Mouse (Mus musculus) spleen, adult 2 months (tissue): ENCODE data around the gene Kif7. TPM values are rescaled to one million over a fixed set of nuclear protein-coding genes. Genes with fewer than 3 reads are reported as not detected.
A peak's percentile ranks its signal among the peaks of the same experiment; 100 is the strongest.

Experiments
- DNase-seq, 2 experiments: peaks; one replicate each; pipeline versions ENCODE4 v3.0.0 to v3.0.0-alpha.2; 2012 to 2021; ENCODE audit warnings: low spot score in 2 of 2, low read depth in 1 of 2
- H3K27ac ChIP-seq: fragments of 200-500 bp; 2 replicates; pipeline ENCODE4 v1.5.1; 2012; ENCODE audit warnings: low read length, inconsistent platforms; ENCODE audit not compliant: insufficient read depth
- H3K27me3 ChIP-seq: fragments of 200-500 bp; 2 replicates; pipeline ENCODE4 v1.6.1; 2012; ENCODE audit warnings: mild to moderate bottlenecking, moderate library complexity, low read length, inconsistent platforms; ENCODE audit not compliant: control insufficient read depth, insufficient read depth
- H3K36me3 ChIP-seq: fragments of 200-500 bp; 2 replicates; pipeline ENCODE4 v1.6.1; 2012; ENCODE audit warnings: mild to moderate bottlenecking, low read length, inconsistent platforms; ENCODE audit not compliant: control insufficient read depth, insufficient read depth
- H3K4me1 ChIP-seq: fragments of 200-500 bp; 2 replicates; pipeline ENCODE4 v1.6.1; 2011; ENCODE audit warnings: inconsistent platforms; ENCODE audit not compliant: control insufficient read depth, insufficient read depth, insufficient read length
- H3K4me3 ChIP-seq: fragments of 200-500 bp; 2 replicates; pipeline ENCODE4 v1.5.1; 2011; ENCODE audit warnings: mild to moderate bottlenecking, inconsistent platforms; ENCODE audit not compliant: insufficient read depth, insufficient read length; ENCODE audit errors: extremely low read depth
- CTCF ChIP-seq: fragments of 200-500 bp; IDR thresholded peaks from 2 replicates; pipeline ENCODE4 v1.5.1; 2011; ENCODE audit warnings: mild to moderate bottlenecking, inconsistent platforms; ENCODE audit not compliant: insufficient read depth, insufficient read length, insufficient replicate concordance; ENCODE audit errors: extremely low read depth
- POLR2A ChIP-seq: fragments of 200-500 bp; IDR thresholded peaks from 2 replicates; pipeline ENCODE4 v1.6.1; 2011; ENCODE audit warnings: low read depth, low read length, inconsistent platforms
- WGBS: fragments of 180-500 bp; shearing (Covaris S2); methylation state at CpG from one replicate; pipeline ENCODE4 v1.1.7; 2018; 5-methylcytosine and 5-hydroxymethylcytosine counted together
- polyA plus RNA-seq: library from polyadenylated mRNA; depleted of rRNA; stranded (reverse); fragments of >200 nt; gene quantifications from 2 replicates; pipeline ENCODE4 v1.2.3, GENCODE M21; 2012

Kif7 gene
- polyA plus RNA-seq, 1 experiment = 0.98 TPM

DNA sequence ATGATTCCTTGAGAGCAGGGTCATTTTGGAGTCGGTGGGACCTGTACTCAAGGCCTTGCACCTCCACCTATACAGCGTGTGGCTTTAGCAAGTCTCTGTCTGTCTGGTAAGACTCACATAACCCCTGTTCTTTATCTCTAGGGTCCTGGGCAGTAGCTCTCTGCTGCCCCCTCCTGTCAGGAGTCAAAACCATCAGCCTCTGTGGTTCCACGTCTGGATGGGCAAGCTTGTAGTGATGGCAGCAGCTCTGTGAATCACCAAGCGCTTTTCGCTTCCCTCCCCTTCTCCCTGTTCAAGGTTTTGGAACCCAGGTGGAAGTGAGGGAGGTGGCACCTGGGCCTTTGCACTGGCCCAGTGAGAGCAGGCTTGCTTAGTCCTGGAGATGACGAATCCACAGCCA lies 12.7 kb upstream of the Kif7 start:
- peak in 1 of 2 experiments; percentile 49 for DNase-seq
- WGBS = 24% methylated on average over 6 of the region's 6 CpGs
- Histone ChIP-seq H3K4me1 (no peaks in the 10 kb centered on the region), H3K27ac (no peak overlapping the region), H3K4me3 (no peak overlapping the region), H3K27me3 (no peaks in the 10 kb centered on the region), H3K36me3 (no peaks in the 10 kb centered on the region)
- peak; percentile 54; the same call in 1 of the 2 replicates for TF ChIP-seq CTCF
- no peak for TF ChIP-seq POLR2A

DNA sequence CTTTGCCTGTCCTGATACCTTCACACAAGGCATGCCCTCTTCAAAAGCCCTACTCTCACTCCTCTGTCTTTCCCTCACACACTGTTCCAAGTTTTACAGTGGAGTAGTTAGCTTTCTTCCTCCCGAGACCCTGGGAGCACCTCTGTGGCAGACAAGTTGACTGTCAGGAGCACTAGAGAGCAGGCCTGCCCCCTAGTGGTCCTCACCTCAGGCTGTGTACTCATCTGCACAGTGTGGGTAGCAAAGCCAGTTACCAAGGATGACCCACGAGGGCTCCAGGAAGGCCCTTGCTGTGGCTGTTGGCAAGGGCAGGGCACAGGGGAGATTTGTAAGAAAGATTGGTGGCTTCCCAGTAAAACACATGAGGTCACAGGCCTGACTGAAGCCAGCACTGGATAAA lies 11.6 kb upstream of the Kif7 start:
- Histone ChIP-seq H3K36me3 (no peaks in the 10 kb centered on the region), H3K27me3 (no peaks in the 10 kb centered on the region), H3K4me3 (no peak overlapping the region), H3K27ac (no peak overlapping the region), H3K4me1 (no peaks in the 10 kb centered on the region)
- WGBS = 18% methylated on average over 2 of the region's 2 CpGs
- peak; percentile 53; the same call in 1 of the 2 replicates for TF ChIP-seq CTCF
- TF ChIP-seq POLR2A = no peak
- DNase-seq = peak in 1 of 2 experiments; percentile 37

DNA sequence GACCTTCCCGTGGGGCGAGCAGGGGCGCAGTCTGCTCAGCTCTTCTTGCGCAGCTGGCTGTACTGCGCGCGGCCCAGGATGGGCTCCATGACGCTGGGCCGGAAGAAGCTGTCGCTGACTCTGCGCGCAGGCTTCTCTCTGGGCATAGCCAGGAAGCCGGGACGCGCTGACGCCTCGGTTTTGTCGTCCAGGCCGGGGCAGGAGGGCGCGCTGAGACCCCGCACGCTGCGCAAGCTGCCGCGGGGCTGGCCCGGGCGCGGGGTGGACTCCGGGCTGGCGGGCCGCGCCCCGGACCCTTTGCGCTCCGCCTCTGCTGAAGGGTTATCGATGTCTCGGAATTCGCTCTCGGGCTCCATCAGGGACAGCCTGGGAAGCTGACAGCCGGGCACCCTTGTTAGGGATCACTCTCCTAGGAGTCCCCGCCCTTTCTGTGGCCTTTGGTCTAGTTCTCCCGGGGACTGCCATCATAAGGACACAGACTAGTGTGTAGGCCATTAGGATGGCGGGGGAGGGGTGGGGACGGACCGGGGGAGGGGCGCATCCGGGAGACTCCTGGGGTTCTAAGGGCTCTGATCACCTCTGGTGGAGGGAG lies 6.0 kb upstream of the Kif7 start:
- Histone ChIP-seq H3K4me3 (peak overlapping the region; percentile 55), H3K4me1 (no peaks in the 10 kb centered on the region; the same call in 1 of the 2 replicates), H3K27ac (peak overlapping the region; percentile 18; the same call in 1 of the 2 replicates), H3K36me3 (no peaks in the 10 kb centered on the region), H3K27me3 (peaks cover 5% of the 10 kb centered on the region; the same call in 1 of the 2 replicates)
- DNase-seq = peak in 1 of 2 experiments; percentile 16
- 2% methylated on average over 48 of the region's 48 CpGs for whole genome bisulfite sequencing
- TF ChIP-seq POLR2A (no peak), CTCF (no peak)

DNA sequence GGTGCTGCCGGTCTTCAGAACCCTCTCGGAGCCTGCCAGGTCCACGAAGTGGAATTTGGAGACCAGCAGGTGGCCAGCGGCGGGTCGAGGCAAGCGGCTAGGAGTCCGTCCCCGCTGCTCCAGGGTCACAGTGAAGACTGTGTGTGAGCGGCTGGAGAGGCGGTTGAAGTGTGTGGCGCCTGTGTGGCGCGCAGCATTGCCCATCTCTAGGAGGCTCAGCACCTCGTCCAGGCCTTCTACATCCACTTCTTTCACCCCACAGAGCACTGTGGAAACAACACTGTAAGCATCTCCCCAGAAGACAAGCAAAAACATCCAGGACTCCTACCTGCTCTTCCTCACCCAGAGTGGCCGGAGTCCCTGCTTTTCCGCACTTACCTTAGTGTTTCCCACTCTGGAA lies 4.7 kb downstream of the Kif7 start:
- no peak overlapping the region for H3K27ac ChIP-seq
- H3K4me1 ChIP-seq = peaks cover 2% of the 10 kb centered on the region; the same call in 1 of the 2 replicates
- H3K27me3 ChIP-seq = peaks cover 7% of the 10 kb centered on the region
- DNase-seq = no peak
- H3K36me3 ChIP-seq = no peaks in the 10 kb centered on the region
- H3K4me3 ChIP-seq = no peak overlapping the region
- 89% methylated on average over 17 of the region's 17 CpGs for WGBS
- TF ChIP-seq POLR2A = no peak
- TF ChIP-seq CTCF = no peak

DNA sequence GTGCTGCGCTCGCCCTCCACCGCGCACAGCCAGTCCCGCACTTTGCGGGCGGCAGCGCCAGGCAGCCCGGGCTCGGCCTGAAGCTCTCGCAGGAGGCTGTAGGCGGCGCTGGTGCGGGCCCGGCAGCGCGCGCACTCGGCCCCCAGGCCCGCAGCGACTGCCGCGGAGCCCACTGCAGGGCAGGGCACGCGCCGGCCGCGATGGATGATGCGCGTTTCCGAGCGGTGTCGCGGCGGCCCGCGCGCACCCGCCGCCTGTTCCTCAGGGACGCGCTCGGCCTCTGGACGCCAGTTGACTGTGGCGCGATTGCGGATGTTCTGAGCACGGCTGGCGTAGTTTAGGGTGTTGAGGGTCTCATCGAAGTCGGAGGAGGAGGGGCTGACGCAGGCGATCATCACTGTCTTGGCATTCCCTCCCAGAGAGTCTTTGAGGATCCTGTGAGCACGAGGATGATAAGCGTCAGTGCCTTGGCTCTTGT lies 5.4 kb downstream of the Kif7 start:
- WGBS = 25% methylated on average over 55 of the region's 55 CpGs
- no peak for DNase-seq

DNA sequence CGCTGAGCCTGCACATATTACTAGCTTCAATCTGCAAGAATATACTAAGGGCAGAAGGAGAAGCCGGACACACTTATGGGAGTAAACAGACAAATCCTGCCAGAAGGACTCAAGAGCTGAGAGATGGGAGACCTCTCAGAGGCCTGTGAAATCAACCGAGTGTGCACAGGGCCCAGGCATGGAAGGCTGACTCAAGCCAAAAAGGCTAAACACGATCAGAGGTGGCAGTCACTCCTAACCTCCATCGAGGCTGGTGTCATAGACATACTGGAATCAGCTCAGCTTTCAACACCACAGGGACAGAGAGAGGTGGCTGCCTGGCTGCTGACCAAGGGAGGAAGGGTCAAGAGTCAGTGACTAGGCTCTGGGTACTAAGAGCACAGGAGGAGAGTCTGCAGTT lies 10.3 kb downstream of the Kif7 start:
- TF ChIP-seq POLR2A (no peak), CTCF (no peak)
- peaks cover 2% of the 10 kb centered on the region; the same call in 1 of the 2 replicates for H3K4me1 ChIP-seq
- no peak for DNase-seq
- H3K27me3 ChIP-seq = no peaks in the 10 kb centered on the region
- WGBS = 88% methylated on average over 5 of the region's 5 CpGs
- H3K4me3 ChIP-seq = no peak overlapping the region
- no peaks in the 10 kb centered on the region for H3K36me3 ChIP-seq
- H3K27ac ChIP-seq = no peak overlapping the region

More for the DNA sequence above, 5.4 kb downstream of the Kif7 start:
- Histone ChIP-seq H3K27me3 (peaks cover under 1% of the 10 kb centered on the region; the same call in 1 of the 2 replicates), H3K27ac (no peak overlapping the region), H3K36me3 (no peaks in the 10 kb centered on the region), H3K4me1 (peaks cover 2% of the 10 kb centered on the region; the same call in 1 of the 2 replicates), H3K4me3 (no peak overlapping the region)
- TF ChIP-seq POLR2A (no peak), CTCF (no peak)

DNA sequence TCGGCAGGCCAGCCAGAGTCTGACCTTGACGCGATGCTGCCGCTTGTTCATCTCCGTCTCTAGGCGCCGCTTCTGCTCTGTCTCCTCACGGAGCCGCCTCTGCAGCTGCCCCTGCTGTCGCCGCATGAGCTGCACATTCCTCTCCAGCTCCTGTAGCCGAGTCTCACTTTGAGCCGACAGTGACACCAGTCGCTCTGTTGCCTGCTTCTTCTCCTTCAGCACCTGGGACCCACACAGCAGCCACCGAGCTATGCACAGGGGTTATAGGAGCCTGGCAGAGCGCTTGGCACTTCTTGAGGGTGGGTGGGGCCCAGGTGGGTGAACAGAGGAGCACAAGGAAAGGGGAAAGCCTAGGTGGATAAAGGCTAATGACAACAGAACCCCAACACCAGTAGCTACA lies 12.8 kb downstream of the Kif7 start:
- WGBS = 95% methylated on average over 16 of the region's 16 CpGs
- Histone ChIP-seq H3K4me3 (no peak overlapping the region), H3K36me3 (no peaks in the 10 kb centered on the region; the same call in 1 of the 2 replicates), H3K4me1 (no peaks in the 10 kb centered on the region), H3K27me3 (no peaks in the 10 kb centered on the region), H3K27ac (no peak overlapping the region)
- DNase-seq = no peak
- TF ChIP-seq POLR2A (no peak), CTCF (no peak)
